Mouse (Mus musculus) cerebellum, adult 11-12 months (tissue): ENCODE measurements around the gene Ttc13.

Source experiments
- DNase-seq: peaks from one replicate; pipeline ENCODE4 v3.0.0; 2022

The Ttc13 gene

DNA sequence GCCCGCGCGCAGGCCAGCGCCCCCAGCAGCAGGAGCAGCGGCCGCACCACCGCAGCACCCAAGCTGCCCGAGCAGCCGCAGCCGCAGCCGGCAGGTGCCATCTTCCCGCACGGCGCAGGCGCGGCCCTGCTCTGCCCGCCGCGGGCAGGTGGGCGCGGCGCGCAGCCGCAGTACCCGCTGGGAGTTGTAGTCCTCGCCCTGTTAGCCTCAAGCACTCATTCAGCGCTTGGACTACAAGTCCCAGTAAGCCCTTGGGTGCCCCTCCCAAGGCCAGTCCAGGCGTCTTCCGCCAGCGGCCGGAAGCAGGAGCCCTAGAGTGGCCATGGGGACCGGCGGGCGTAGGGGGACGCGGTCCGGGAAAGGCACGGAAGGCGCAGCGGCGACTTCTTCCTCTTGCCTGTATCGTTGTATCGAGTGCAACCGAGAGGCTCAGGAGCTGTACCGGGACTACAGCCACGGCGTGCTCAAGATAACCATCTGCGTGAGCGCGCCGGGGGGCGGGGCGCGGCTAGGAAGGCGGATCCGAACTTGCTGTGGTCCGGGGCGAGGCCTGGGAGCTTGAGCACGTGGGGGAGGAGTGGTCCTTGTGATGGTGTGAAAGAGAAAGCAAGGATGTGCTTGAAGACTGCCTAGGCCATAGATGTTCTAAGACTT, at the start of gene Ttc13, which contains the start of gene Arv1:
TSS of gene Ttc13 (minus strand) at position 122 of the 654 bp plus-strand sequence.
TSS of gene Arv1 (plus strand) at position 278 of the 654 bp plus-strand sequence.
- peak; percentile 98 for DNase-seq

DNA sequence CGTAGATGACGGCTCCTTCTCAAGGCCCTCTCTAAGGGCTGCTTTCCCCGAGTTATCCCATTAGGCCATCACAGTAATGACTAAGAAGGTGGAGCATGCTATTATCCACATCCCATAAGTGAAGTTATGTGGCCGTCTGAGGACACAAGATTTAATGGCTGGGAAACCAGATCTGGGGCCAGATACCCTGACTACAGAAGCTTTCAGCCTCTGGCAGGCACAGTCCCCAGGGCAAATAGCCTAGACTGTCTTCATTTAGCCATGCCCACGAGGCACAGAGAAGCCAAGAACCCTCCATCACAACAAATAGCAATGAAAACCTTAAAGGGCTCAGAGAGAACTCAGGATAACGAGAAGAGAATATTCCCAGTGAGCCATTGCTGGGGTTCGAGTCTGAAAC, 41.3 kb upstream of the Ttc13 start:
- DNase-seq, result no peak

DNA sequence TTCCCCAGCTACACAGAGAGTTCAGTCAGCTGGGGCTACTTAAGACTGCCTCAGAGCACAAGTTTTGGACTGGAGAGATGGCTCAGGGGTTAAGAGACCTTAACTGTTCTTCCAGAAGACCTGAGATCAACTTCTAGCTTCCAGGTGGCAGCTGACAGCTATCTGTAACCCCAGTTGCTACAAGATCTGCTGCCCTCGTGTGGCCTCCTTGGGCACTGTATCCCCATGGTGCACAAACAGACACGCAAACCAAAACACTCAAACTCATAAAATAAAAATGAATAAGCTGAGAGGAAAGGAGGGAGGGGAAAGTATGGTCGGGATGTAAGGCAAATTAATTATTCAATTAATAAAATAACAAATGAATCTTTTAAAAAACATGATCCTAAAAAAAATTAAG, 36.8 kb upstream of the Ttc13 start:
- DNase-seq, result no peak

DNA sequence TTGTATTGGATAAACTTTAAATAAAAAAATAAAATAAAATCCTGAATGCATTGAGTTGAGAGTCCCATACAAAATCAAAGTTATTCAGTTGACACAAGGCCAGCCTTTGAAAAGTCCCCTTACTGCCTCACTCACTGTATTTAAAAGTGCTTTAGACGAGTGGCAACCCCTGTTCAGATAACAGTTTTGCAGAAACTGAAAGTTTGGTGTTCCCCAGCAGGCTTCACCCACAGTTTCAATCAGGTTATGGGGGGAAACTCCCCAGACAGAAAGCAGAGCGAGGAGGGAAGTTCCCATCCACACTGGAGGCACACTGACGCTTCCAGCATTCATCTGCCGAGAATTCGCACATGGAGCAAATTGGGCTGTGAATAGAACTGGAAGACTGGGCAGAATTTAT, 34.8 kb upstream of the Ttc13 start:
- no peak for DNase-seq

DNA sequence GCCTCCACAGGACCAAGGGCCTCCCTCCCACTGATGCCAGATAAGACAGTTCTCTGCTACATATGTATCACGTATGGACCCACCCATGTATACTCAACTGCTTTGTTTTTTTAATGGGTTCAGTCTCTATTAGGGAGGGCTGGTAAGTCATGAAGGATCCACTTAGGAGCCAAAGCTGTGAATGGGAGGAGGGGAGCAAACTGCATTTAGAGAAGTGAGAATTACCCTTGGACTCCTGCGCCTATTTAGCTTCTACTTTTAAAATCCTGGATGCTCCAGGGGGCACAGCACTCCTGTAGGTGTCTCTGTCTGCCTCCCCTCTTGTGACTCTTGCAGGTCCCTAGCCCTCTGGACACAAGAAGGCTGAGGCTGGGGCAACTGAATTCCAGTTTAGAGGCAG, 34.4 kb upstream of the Ttc13 start:
- no peak for DNase-seq

DNA sequence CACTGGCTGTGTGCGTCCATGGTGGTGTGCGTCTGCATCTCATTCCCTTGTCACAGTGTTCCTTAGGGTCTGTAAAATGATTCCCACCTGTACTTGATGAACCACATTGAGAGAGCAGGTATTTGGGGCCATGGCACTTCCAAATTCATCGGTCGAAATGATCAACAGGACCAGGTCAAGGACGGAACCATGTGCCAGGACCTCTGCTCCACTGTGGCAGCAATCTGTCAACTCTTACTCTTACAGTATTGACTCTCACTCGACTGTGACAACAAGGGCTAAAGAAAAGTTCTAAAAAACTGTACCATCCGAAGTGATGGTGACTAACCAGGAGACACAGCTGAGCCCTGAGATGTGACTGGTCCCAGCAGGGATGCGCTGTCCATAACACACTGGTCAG, 33.7 kb upstream of the Ttc13 start:
- no peak for DNase-seq

DNA sequence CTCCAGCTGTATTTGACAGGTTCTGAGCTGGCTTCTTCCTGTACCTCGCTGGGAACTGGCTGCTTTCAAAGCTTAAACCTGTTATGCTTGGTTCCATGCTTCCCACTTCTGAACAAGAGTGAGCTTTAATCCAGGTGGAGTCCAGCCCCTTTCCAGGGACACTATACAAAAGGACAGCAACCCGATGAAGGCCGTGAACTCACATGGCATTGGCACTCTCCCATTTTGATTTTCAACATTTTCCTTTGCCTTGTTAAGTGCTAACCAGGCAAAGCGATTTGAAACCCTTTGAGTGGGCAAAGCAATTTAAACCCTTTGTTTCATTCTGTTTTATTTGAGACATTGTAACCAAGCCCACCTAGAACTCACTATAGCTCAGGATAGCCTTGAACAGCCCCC, 33.0 kb upstream of the Ttc13 start:
- DNase-seq, result no peak

DNA sequence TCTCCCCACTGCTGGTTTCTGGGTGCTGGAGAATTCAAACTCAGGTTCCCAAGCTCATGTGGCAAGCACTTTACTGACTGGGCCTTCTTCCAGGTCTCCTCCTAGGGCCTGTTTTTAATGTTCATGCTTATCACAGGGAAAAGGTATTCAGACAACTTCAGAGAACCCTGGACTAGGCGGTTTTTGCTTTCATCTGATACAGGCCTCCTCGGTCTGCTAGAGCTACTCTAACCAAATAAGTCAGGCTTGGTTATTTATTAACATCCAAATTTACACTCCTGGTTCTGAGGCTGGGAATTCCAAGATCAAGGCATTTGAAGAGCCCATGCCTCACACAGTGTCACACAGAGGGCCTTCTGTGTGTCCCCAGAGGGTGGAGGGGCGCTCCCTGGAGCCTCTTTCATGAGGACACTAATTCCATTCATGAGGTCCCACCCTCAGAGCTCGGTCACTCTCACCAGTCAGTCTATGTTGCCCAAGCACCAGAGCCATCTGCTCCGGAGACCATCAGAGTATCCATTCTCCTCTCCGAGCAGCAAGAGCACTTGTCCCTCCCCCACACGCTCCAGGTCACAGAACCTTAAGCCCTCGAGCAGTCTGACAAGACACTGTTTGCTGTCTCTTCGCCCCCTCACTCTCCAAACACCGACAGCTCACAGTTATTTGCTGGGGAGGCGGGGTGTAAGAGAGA, 32.5 kb upstream of the Ttc13 start:
- DNase-seq, result no peak

DNA sequence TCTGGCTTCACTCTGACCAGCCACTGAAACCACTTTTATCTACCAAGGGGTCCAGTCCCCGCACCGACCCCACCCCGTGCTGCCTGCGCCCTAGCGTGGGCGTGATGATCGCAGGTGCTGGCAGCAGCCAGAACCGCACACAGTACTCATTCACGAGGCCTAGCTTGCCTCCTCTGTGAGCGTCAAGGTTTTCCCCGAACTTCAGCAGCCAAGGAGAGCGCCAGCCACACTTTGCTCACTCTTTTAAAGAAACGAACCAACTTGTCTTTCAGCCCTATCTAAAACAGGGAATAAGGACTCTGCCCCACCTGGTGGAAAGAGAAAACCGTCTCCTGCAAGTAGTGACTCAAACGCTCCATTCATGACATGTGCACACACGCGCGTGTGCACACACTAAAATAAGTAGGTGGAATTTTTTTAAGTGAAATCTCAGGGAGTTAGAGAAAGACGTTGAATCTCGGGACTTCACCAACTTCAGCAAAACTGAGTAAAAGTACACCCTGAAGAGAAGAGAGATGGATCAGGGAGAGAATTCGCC, 30.6 kb upstream of the Ttc13 start:
- DNase-seq, result no peak

DNA sequence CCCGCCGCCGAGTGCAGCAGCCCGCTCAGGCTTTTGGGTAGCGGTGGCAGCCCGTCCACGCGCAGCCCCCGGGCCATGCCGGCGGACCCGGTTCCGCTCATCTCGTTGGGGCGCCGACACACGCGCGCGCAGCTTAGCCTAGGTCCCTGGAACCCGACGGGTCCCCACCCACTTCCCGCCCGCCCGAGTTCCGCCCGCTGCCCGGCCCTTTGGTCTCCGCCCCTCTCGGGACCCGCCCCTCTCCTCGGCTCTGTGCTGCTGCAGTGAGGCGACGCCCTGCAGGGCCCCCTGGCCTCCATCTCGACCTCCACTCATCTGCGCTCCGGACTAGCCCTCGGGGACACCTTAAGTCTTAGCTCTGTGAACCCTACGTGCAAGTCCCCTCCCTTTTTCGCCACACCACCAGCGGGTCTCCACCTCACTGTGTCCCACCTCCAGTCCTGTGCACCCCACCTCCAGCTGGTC, 30.0 kb upstream of the Ttc13 start, which contains the start of gene Fam89a:
TSS of gene Fam89a (minus strand) at position 124 of the 465 bp plus-strand sequence.
- no peak for DNase-seq

DNA sequence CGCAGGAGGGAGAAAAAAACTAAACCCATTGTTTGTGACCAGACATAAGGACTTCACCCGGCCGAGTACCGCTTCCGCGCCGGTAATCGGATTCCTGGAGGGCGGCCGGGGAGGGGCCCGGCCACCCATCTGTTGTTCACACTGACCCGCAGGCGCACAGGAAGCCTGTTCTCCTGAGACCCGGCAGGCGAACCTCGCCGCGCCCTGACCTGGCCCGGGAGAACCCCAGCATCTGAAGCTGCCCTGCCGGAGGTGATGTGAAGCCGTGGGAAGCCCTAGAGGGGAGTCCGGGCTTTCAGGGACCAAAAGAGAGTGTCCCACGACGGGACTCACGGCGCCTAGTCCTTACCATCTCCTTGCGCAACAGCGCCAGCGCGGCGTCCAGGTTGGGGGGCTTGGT, 29.4 kb upstream of the Ttc13 start:
- DNase-seq, result no peak

DNA sequence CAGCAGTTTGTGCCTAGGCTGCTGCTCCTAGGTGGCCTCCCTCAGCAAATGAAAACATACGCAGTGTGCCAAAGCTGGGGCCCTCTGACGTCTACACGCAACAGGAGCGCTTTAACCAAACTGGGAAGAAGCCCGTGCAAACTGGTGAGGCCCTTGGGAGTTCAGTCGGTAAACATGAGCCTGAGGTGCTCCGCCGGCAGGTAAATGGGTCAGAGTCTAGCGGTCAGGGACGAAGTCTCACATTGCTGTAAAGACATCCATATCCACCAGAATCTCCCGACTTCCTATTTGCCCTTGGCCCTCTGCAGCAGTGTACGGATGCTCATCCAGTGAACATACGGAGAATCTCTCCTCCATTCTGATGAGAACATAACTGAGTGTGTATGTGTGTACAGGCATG, 24.9 kb upstream of the Ttc13 start:
- DNase-seq, result no peak

DNA sequence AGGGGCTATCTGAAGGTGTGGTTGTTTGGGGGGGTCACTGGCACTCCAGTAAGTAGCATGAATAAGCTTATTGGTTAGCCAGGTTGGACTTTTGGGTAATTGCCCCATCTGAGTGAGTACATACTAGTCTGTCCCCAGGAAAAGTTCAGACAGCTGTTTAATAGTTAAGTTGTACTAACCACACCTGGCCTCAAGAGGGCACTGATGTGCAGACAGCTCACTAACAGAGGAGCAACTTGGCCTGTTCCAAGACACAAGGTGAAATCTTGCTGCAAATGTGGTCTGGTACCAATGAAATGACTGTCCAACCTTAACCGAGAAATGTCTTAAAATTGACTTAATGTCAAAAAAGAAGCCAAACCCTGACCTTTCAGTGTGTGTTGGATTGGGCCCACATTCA, 17.5 kb upstream of the Ttc13 start:
- DNase-seq, result no peak

DNA sequence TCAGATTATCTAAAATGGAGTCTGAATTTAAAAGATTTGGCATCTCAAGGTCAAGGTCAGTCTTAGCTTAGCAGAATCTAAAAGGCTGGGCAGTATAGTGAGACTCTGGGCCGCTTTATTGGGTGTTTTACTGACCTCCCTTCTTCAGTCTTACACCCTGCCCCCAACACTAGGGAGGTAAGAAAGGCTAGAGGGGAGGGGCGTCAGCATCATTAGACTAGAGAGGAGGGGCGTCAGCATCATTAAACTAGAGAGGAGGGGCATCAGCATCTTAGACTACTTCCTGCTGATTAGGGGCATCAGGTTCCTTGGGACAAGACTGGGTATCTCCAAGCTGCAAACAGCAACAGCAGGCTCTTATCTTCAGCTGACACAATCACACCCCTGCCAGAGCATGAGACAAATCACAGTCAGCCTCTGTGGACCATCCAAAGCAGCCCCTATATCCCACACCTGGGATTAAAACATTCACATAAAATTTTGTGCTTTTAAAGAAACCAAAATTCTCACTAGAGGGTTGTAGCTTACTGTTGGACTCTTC, 13.7 kb upstream of the Ttc13 start:
- DNase-seq, result no peak

DNA sequence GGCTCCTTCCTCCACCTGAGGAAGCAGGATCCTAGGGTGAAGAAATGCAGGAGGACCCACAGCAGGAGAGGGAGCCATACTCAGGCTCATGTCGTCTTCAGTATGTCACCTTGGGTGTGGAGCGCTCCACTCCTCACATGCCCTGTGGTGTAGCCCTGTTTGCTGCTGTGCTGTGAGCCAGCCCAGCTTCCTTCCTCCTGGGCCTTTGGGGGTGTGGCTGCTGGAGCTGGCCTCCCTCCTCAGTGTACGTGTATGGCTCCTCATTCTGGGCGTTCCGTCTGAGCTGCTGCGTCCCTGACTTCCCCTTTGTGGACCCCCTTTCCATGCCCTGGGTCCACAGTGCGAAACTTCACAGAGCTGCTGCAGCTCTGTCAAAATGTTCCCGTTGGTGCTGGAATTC, 11.0 kb upstream of the Ttc13 start:
- no peak for DNase-seq

DNA sequence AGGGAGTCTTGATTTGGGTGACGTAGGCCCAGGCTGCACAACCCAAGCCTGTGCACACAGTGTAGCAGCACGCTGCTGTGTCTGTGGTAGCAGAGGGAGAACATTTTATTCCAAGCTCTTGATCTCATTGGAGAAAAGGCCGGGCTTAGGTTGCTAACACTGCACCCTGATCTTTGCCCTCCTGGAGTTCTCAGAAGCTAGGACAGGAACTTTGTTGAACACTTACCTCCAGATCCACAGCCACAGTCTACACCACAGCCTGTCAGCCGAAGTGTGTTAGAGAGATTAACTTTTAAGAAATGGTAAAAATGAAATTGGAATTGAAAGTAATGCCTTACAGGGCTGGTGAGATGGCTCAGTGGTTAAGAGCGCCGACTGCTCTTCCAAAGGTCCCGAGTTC, 2.5 kb upstream of the Ttc13 start:
- DNase-seq, result no peak

DNA sequence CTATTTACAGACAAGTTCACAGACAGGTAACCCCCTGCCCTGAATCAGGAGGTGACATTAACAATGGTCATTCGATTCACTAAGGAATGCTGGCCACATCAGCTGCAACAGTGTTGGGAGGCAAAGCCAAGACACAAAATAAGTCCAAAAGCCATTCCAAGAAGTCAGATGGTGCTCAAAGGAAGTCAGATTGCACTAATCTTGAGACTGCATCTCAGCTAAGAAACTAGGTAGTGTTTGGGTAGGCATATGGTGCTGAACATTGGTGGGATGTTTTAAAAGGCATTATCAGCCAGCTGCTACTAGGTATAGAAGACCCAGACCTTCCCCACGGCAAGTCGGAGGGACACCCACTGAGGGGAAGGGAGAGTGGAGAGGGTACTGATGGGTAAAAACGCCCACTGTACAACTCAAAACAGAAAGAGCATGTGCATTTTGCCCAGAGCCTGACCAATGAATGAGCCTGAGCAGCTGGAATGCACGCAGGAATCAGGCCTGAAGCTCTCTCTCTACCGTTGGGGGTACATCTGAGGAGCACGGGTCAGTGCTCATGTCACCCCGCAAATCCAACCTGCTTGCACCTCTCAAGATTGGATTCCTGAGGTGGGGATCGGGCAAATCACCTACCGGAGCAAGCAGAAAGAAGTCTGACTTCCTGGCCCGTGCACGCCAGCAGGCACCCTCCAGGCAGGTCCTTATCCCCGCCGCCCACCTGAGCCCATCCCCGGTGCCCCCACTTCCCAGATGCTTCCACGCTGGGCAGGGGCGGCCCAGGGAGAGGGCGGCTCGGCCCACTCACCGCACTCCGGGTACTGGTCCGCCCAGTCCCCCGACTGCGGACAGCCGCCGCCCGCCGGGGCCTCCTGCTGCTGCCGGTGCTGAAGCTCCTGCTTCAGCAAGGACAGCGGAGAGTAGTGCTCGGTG, 583 bp downstream of the Ttc13 start:
- no peak for DNase-seq

DNA sequence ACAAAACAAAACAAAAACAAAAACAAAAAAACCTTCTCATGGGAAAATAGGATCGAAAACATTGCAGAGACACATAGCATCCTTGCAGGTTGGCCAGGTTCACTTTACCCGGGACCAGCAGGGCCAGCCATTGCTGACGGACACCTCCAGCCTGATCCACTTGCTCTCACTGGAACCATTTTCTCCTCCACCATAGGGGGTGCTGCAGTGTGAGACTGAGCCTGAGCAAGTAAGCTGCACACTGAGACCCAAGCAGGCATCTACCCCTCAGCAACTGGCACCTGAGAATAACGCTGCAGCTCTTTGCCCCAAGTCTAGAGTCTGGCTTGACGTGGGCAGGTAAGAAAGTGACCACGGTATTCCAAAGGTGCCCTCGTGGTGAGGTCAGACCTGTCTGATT, 1.6 kb downstream of the Ttc13 start:
- DNase-seq, result peak; percentile 21

DNA sequence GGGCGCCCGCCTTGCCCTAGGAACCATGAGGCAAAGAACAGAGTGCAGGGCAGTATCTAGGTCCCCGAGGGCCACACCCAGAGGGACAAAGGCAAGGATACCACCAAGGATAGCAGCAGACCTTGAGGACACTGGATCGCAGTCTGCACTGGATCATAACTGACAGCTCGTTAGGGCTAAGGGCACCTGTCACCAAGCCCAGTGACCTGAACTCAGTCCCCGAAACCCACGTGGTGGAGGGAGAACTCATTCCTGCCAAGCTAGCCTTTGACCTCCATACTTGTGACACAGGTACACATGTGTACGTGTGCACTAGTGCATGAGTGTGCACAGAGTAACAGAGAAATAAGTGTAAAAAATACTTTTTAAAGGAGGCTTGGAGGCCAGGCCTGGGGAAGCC, 6.0 kb downstream of the Ttc13 start:
- DNase-seq, result no peak

DNA sequence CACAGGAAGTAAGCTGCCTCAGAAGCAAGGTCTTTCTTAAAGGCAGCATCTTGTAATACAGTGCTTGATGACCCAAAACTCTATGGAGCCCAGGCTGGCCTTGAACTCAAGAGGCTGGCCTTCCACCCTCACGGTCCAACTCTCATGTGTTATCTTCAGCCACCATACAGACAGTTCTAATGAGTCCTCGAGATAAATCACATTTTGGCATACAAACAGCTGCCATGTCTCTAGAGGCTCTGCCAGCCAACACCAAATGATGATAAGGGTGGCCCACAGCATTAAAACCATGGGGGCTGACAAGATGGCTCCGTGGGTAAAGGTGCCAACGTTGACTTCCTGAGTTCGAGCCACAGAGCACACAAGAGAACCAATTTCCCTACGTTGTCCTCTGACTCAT, 8.6 kb downstream of the Ttc13 start:
- no peak for DNase-seq

DNA sequence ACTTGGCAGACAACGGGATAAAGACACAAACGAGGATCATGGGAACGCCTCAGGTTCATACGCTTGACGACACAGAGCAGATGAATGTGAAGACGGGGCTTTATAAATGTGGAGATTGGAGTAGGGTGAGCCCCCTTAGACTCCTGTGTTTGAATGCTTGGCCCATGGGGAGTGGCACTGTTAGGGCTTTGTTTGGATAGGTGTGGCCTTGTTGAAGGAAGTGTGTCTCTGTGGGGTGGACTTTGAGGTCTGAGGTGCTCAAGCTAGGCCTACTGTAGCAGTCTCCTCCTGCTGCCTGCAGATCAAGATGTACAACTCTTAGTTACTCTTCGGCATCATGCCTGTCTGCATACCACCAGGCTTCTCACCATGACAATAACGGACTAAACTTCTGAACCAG, 16.0 kb downstream of the Ttc13 start:
- no peak for DNase-seq

DNA sequence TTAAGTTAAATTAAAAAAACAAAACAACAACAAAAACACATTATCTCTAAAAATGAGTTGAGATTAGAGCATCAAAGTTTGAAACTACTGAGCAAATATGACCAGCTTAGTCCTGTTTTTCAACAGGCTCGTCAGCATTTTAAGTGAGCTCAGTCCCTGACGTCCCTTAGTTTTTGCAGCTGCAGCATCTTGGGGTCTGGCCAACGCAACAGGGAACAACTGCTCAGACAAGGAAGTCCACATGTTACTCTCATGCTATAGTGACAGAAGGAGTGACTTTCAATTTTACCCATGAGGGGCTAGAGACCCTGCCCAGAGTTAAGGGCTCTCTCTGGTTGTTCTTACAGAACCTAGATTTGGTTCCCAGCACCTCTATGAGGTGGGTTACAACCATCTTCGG, 17.4 kb downstream of the Ttc13 start:
- DNase-seq, result no peak

DNA sequence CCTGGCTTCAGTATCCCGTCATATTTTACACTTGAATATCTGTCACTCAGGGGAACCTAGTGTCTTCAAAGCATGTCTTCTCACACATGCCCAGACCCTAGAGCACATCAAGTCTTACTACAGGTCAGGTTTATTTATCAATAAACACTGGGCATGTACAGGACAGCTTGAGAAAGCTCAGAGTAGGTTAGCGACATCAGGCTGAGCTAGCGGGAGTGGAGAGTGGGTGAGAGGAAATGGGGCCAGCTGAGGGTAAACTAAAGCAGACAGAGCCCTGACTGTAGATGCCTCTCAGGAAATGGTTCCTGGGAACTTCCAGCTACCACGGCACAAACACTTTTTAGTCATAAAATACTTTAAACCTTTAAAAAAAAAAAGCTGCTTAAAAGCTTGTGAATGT, 18.3 kb downstream of the Ttc13 start:
- DNase-seq, result no peak
